In the genomic region with DNA sequence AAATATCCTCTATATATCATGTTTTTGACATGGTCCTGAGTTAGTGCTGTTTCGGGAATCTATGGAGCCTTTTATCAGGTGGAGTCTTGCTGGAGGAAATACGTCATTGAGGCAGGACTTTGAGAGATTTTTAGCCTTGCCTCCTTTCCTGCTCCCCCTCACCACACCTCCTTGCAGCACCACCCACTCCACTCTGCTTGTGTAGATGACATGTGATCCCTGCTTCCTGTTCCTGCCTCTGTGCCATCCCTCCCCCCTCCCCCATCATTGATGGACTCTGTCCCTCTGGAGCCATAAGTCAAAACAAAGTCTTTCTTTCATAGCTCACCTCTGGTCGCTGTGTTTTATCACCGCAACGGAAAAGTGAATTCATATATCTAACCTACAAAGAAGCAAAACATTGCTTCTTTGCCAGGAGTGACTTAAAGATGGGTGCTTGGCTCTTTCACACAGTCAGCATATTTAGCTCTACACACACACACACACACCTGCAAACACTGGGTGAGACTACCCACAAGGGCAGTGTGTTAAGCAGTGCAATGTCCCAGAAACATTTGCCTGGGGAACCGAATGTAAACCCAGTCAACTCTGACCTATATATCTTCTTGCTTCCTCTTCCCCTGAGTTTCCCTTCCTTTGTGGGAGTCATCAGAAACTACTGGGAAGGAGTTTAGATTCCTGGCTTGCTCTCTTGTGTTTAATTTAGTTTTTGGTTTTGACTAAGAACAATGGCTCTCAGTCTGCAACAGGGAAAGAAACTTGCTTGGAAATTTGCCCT, we compare ENCODE assay signal across 15 mouse cellular contexts.
DNase-seq lines count a peak whose midpoint lies in the region; ATAC-seq and TF ChIP-seq lines count a peak whose summit lies in the region.
"Had no signal": no experiment of that assay in that cellular context is flagged by ENCODE, and none has a peak within 500 bp of the region (broad histone marks: within the 10 kb centered on the region; RNA-seq: fewer than 3 reads in every experiment).

No protein-coding gene starts in this region.

- WGBS in heart, embryonic 12.5 days, result 74% methylated on average over 6 of the region's 6 CpGs

- H3K36me3 ChIP-seq in heart, embryonic 12.5 days, result no peaks in the 10 kb centered on the region
- no peaks in the 10 kb centered on the region for H3K36me3 ChIP-seq in CH12.LX (replicated peaks in 1 of 2; ENCODE audit: control insufficient read depth in 1 of 2, insufficient read depth in 1 of 2, low read length in 1 of 2)
- H3K36me3 ChIP-seq: G1E; liver, embryonic 13.5 days had no signal

- peak; percentile 5 to 25 for DNase-seq in heart, adult 9 months (ENCODE audit: low spot score in 2 of 2)
- no peak for DNase-seq in layer of hippocampus, adult 2 months (ENCODE audit: low spot score in 2 of 2)
- DNase-seq in layer of hippocampus, postnatal 36 days, result no peak
- DNase-seq in CH12.LX (ENCODE audit: extremely low read depth), result peak; percentile 6
- DNase-seq in right cerebral cortex, postnatal 4 days, result no peak
- no peak for DNase-seq in left cerebral cortex, postnatal 36 days (ENCODE audit: low spot score in 2 of 2)
- DNase-seq: cerebellum, adult 8-10 months; gastrocnemius, postnatal 14 days; liver, embryonic 13.5 days; thymus, adult 18-20 months had no signal

- no peaks in the 10 kb centered on the region for H3K79me2 ChIP-seq in CH12.LX (replicated peaks; ENCODE audit: control insufficient read depth, extremely low read depth, insufficient read depth, poor library complexity, severe bottlenecking)

- no peak overlapping the region for H3K9ac ChIP-seq in heart, embryonic 12.5 days
- H3K9ac ChIP-seq in CH12.LX (ENCODE audit: insufficient read depth, low read depth), result no peak overlapping the region
- H3K9ac ChIP-seq: liver, embryonic 13.5 days had no signal

- dilution Hi-C loops in CH12.LX (cut with MboI; ENCODE audit: extremely low pct_ligation_motif_present, extremely low pct_unique_long_range_greater_than_20kb, low sequenced_read_pairs), result no loop called here

- TF ChIP-seq POLR2A in CH12.LX (IDR thresholded peaks at IDR 0.05; ENCODE audit: low read depth, low read length), result no peak

- H3K27ac ChIP-seq in heart, embryonic 12.5 days (ENCODE audit: poor library complexity, severe bottlenecking), result no peak overlapping the region
- peak overlapping the region; percentile 54 for H3K27ac ChIP-seq in layer of hippocampus, adult 2 months
- H3K27ac ChIP-seq in CH12.LX (ENCODE audit: insufficient read depth, low read depth), result no peak overlapping the region
- H3K27ac ChIP-seq: liver, embryonic 13.5 days had no signal

- no peaks in the 10 kb centered on the region for H3K4me1 ChIP-seq in heart, embryonic 12.5 days (replicated peaks)
- peaks cover 0 to 11% of the 10 kb centered on the region in 2 experiments; a peak in 1 of 4 replicates for H3K4me1 ChIP-seq in CH12.LX (ENCODE audit: control insufficient read depth in 1 of 2, insufficient read depth in 2 of 2)
- H3K4me1 ChIP-seq: liver, embryonic 13.5 days had no signal

- intact Hi-C loops in left cerebral cortex, postnatal 36 days (cut with DNase I), result no loop called here

- no peak for ATAC-seq in heart, embryonic 12.5 days (ENCODE audit: insufficient number of reproducible peaks, low FRiP score)
- 0 out of 2 replicates have a peak, but pooled peaks have one; percentile 36 for ATAC-seq in common myeloid progenitor, adult 5-6 weeks (replicated peaks; ENCODE audit: low read depth, poor library complexity, severe bottlenecking)
- ATAC-seq: inflammation-experienced regulatory T-cells, adult 6 months had no signal

- no peak for TF ChIP-seq CTCF in layer of hippocampus, adult 2 months (conservative IDR thresholded peaks at IDR 0.05)
- no peak for TF ChIP-seq CTCF in CH12.LX (conservative IDR thresholded peaks at IDR 0.05 in 1 of 2, IDR thresholded peaks at IDR 0.05 in 1 of 2; ENCODE audit: low read depth in 2 of 2, low read length in 2 of 2)

- H3K9me3 ChIP-seq in heart, embryonic 12.5 days (replicated peaks), result 0 out of 2 replicates have a peak, but pooled peaks cover 2% of the 10 kb centered on the region
- H3K9me3 ChIP-seq in CH12.LX (replicated peaks; ENCODE audit: low read length), result no peaks in the 10 kb centered on the region
- H3K9me3 ChIP-seq: G1E; liver, embryonic 13.5 days had no signal

- H3K4me3 ChIP-seq in heart, embryonic 12.5 days, result no peak overlapping the region
- H3K4me3 ChIP-seq in layer of hippocampus, adult 2 months, result peak overlapping the region; percentile 19; the same call in 1 of the 2 replicates
- H3K4me3 ChIP-seq in CH12.LX (replicated peaks in 1 of 3; ENCODE audit: low read depth in 2 of 3, low read length in 2 of 3, poor library complexity in 1 of 3), result no peak overlapping the region
- H3K4me3 ChIP-seq: liver, embryonic 13.5 days; megakaryocyte, embryonic 14.5 days had no signal

- no peak overlapping the region for H3K4me2 ChIP-seq in heart, embryonic 12.5 days
- no peak overlapping the region for H3K4me2 ChIP-seq in CH12.LX (ENCODE audit: insufficient read depth, low read depth, poor library complexity, severe bottlenecking)
- H3K4me2 ChIP-seq: liver, embryonic 13.5 days had no signal

- no peak for TF ChIP-seq EP300 in CH12.LX (IDR thresholded peaks at IDR 0.05; ENCODE audit: low read length)

- no peak for TF ChIP-seq RAD21 in CH12.LX (IDR thresholded peaks at IDR 0.05; ENCODE audit: low read depth, low read length)

- H3K27me3 ChIP-seq in heart, embryonic 12.5 days (replicated peaks), result no peaks in the 10 kb centered on the region
- H3K27me3 ChIP-seq in CH12.LX (replicated peaks), result no peaks in the 10 kb centered on the region

- in situ Hi-C loops in CH12.LX (cut with MboI; ENCODE audit: low pct_ligation_motif_present, low pct_unique_long_range_greater_than_20kb, low sequenced_read_pairs), result no loop called here

TF ChIP-seq in CH12.LX, 34 proteins besides CTCF, POLR2A, EP300 and RAD21:
- no peak for TF ChIP-seq MXI1 (IDR thresholded peaks at IDR 0.05; ENCODE audit: low read depth, low read length)
- TF ChIP-seq ETS1 (conservative IDR thresholded peaks at IDR 0.05; ENCODE audit: low read depth, low read length), result no peak
- no peak for TF ChIP-seq SIN3A (IDR thresholded peaks at IDR 0.05; ENCODE audit: low read length)
- TF ChIP-seq MAFK (IDR thresholded peaks at IDR 0.05; ENCODE audit: insufficient replicate concordance, low read length), result no peak
- no peak for TF ChIP-seq UBTF (IDR thresholded peaks at IDR 0.05; ENCODE audit: low read depth, low read length)
- no peak for TF ChIP-seq CHD1 (IDR thresholded peaks at IDR 0.05; ENCODE audit: low read depth, low read length)
- TF ChIP-seq JUN (IDR thresholded peaks at IDR 0.05; ENCODE audit: insufficient read depth, low read depth, low read length), result no peak
- no peak for TF ChIP-seq ZC3H11A (IDR thresholded peaks at IDR 0.05; ENCODE audit: low read depth, low read length)
- TF ChIP-seq ELF1 (IDR thresholded peaks at IDR 0.05; ENCODE audit: low read depth, low read length), result no peak
TF ChIP-seq in CH12.LX: peak in this region for 0.

Comparison
In these comparisons a context has a peak if more than half of its experiments do, and no peak if none do; other contexts are left out.
1. DNase-seq: peak in heart, adult 9 months (2 of 2) and CH12.LX (single experiment); none in layer of hippocampus, adult 2 months (0 of 2), layer of hippocampus, postnatal 36 days (0 of 2), right cerebral cortex, postnatal 4 days (single experiment) and left cerebral cortex, postnatal 36 days (0 of 2).